Mouse (Mus musculus) midbrain, postnatal 0 days (tissue): ENCODE measurements around the gene Gpr137. TPM values are rescaled to one million over a fixed set of nuclear protein-coding genes. Genes with fewer than 3 reads are reported as not detected.

Experiments
- ATAC-seq: fragments of 200-750 bp; cut with Nextera tagmentation; 2 replicates; pipeline ENCODE4 v1.8.0; 2017; ENCODE audit warnings: moderate number of reproducible peaks, mild to moderate bottlenecking, moderate TSS enrichment, moderate library complexity; ENCODE audit not compliant: low FRiP score
- DNase-seq: peaks from one replicate; pipeline ENCODE4 v3.0.0-alpha.2; 2015; ENCODE audit warnings: low spot score
- H3K27ac ChIP-seq: fragments of 300-500 bp; sonication (generic); 2 replicates; pipeline ENCODE4 v1.5.1; 2014; ENCODE audit warnings: low read depth, mild to moderate bottlenecking, low read length, mixed read lengths
- H3K27me3 ChIP-seq: fragments of 300-500 bp; sonication (generic); 2 replicates; pipeline ENCODE4 v1.6.1; 2014; ENCODE audit warnings: low read length, control low read depth, mixed read lengths; ENCODE audit not compliant: insufficient read depth
- H3K36me3 ChIP-seq: fragments of 300-500 bp; sonication (generic); 2 replicates; pipeline ENCODE4 v1.6.1; 2014; ENCODE audit warnings: low read length, control low read depth, mixed read lengths; ENCODE audit not compliant: insufficient read depth
- H3K4me1 ChIP-seq: fragments of 300-500 bp; sonication (generic); 2 replicates; pipeline ENCODE4 v1.6.1; 2014; ENCODE audit warnings: mild to moderate bottlenecking, control low read depth, antibody characterized with exemption, low read length, mixed read lengths; ENCODE audit not compliant: insufficient read depth
- H3K4me2 ChIP-seq: fragments of 300-500 bp; sonication (generic); 2 replicates; pipeline ENCODE4 v1.6.1; 2014; ENCODE audit warnings: low read depth, mild to moderate bottlenecking, low read length, mixed read lengths; ENCODE audit not compliant: poor library complexity, severe bottlenecking
- H3K4me3 ChIP-seq: fragments of 300-500 bp; sonication (generic); 2 replicates; pipeline ENCODE4 v1.5.1; 2014; ENCODE audit warnings: low read depth, mild to moderate bottlenecking, low read length, moderate library complexity
- H3K9ac ChIP-seq: fragments of 300-500 bp; sonication (generic); replicated peaks from 2 replicates; pipeline ENCODE4 v1.6.1; 2014; ENCODE audit warnings: mild to moderate bottlenecking, low read length, moderate library complexity, mixed read lengths; ENCODE audit not compliant: poor library complexity, severe bottlenecking
- H3K9me3 ChIP-seq: fragments of 300-500 bp; sonication (generic); 2 replicates; pipeline ENCODE4 v1.6.1; 2016; ENCODE audit warnings: low read length, control low read depth
- CTCF ChIP-seq: IDR thresholded peaks from 2 replicates; pipeline ENCODE4 v1.5.1; 2016; ENCODE audit warnings: antibody characterized with exemption, mild to moderate bottlenecking
- WGBS: fragments of 180-500 bp; shearing (Covaris S2); extraction: QIAGEN DNeasy Blood & Tissue Kit; methylation state at CpG from one replicate; pipeline ENCODE4 v1.1.7; 2014; 5-methylcytosine and 5-hydroxymethylcytosine counted together
- polyA plus RNA-seq: library from polyadenylated mRNA; unstranded; fragments of >200 nt; fragmentation: Nextera tagmentation; extraction: Ambion mirVana; gene quantifications from 2 replicates; pipeline ENCODE4 v1.2.1, GENCODE M21; 2015
- total RNA-seq: library from RNA; depleted of rRNA; stranded (reverse); fragments of >200 nt; gene quantifications from 2 replicates; pipeline ENCODE4 v1.2.3, GENCODE M21; 2014

Gene Gpr137
- total and polyA plus RNA-seq, 2 experiments from 2014 or later = 78.8 to 101 TPM

DNA sequence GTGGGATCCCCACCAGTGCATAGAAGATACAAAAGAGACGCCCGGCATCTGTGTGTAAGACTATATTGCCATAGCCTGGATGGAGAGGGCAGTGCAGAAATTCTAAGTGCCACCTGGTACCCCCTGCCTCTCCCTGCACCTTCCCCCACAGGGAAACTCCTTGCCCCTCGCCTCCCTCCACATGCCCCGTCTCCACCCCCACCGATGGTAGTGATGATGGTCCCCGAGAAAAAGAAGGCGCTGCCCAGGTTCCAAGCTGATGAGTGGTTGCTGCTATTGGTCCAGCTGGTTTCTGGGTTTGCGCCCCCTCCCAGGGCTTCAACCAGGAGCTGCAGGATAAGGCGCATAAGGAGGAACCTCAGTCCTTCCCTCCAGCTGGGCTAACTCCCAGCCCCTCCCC, 14.2 kb downstream of the Gpr137 start:
- 8% methylated on average over 9 of the region's 9 CpGs for WGBS
- no peak overlapping the region for H3K9ac ChIP-seq
- H3K27ac ChIP-seq = no peak overlapping the region
- H3K4me3 ChIP-seq = no peak overlapping the region
- DNase-seq (no peak), ATAC-seq (no peak)
- H3K4me2 ChIP-seq = no peak overlapping the region
- 0 out of 2 replicates have a peak, but pooled peaks cover under 1% of the 10 kb centered on the region for H3K4me1 ChIP-seq
- H3K27me3 ChIP-seq = peaks cover 73% of the 10 kb centered on the region
- no peak for TF ChIP-seq CTCF
- H3K36me3 ChIP-seq = no peaks in the 10 kb centered on the region
- H3K9me3 ChIP-seq = no peaks in the 10 kb centered on the region

- no peak for TF ChIP-seq CTCF
- no peaks in the 10 kb centered on the region for H3K36me3 ChIP-seq
- H3K4me1 ChIP-seq = 0 out of 2 replicates have a peak, but pooled peaks cover 5% of the 10 kb centered on the region
- H3K27ac ChIP-seq = no peak overlapping the region
- H3K9ac ChIP-seq = no peak overlapping the region
- no peak for DNase-seq
- H3K9me3 ChIP-seq = no peaks in the 10 kb centered on the region
- no peak for ATAC-seq
- peak overlapping the region; percentile 6 for H3K4me3 ChIP-seq
- H3K4me2 ChIP-seq = peak overlapping the region; percentile 41
- WGBS = 13% methylated on average over 26 of the region's 26 CpGs
- peaks cover 61% of the 10 kb centered on the region for H3K27me3 ChIP-seq
These were observed 15.6 kb downstream of the Gpr137 start for GRCm38 (mm10) chr19:6926559-6927255.

DNA sequence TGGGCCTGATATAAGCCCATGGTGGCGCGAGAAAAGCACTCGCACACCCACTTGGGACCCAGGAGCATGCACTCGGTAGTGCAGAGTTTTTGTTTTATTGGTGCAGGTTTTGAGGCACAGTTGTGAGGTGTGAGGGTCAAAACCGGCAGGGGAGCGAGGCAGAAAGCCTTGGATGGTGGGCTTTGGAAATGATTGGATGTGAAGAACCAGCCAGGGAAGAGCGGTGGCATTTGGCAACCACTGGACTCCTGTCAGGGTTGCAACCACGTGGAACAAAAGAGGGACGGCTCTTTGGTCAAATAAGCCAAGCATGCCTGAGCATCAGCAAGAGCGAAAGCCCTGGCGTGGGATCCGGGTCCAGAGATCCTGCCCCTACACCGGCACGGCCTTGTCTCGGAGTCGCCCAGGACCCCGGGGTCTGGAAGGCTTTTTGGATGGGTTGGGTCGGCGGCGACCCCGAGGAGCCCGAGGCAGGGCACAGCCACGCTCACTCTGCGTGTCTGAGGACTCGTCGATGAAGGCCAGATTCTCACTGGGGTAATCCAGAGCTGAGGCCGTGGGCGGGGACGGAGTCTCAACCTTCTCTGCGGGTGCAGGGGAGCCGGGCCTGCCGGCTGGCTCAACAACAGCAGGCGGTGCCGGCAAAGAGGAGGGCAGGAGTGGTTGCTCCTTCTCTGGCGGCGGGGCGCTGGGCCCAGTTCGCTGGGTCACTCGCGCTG, 16.5 kb downstream of the Gpr137 start:
- H3K4me3 ChIP-seq = no peak overlapping the region
- no peaks in the 10 kb centered on the region for H3K36me3 ChIP-seq
- H3K27me3 ChIP-seq = peaks cover 58% of the 10 kb centered on the region
- 12% methylated on average over 39 of the region's 40 CpGs for WGBS
- no peaks in the 10 kb centered on the region for H3K9me3 ChIP-seq
- DNase-seq (no peak), ATAC-seq (no peak)
- no peak overlapping the region for H3K4me2 ChIP-seq
- no peak overlapping the region for H3K9ac ChIP-seq
- no peak overlapping the region for H3K27ac ChIP-seq
- no peak for TF ChIP-seq CTCF
- H3K4me1 ChIP-seq = peaks cover 6% of the 10 kb centered on the region

DNA sequence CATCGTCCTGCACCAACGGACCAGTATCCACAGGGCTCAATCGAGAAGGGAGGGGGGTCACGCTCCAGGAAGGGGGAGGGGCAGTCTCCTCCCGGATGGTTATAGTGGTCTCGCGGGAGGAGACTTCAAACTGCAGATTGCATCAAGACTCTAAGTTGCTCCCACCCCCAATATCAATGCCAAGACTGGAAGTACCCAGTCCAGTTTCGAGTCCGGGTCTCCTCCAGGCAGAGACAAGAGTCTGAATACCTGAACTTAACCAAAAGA, 17.0 kb downstream of the Gpr137 start, which contains the start of gene Catsperz:
Catsperz (minus strand) TSS at position 74 of the 267 bp plus-strand sequence.
- 0 out of 2 replicates have a peak within 1 kb of the TSS, but pooled peaks have one; percentile 3 for H3K4me3 ChIP-seq
- H3K9ac ChIP-seq = no peak within 1 kb of the TSS
- peaks cover 12% of the 10 kb centered on the region for H3K4me1 ChIP-seq
- 7% methylated on average over 9 of the region's 9 CpGs for WGBS
- H3K4me2 ChIP-seq = no peak within 1 kb of the TSS
- DNase-seq (no peak), ATAC-seq (no peak)
- no peak for TF ChIP-seq CTCF
- no peaks in the 10 kb centered on the region for H3K9me3 ChIP-seq
- H3K36me3 ChIP-seq = no peaks in the 10 kb centered on the region
- peaks cover 58% of the 10 kb centered on the region for H3K27me3 ChIP-seq
- no peak within 1 kb of the TSS for H3K27ac ChIP-seq

GRCm38 (mm10) chr19:6924461-6925306, 17.6 kb downstream of the Gpr137 start:
- ATAC-seq (no peak), DNase-seq (peak; percentile 76)
- 5% methylated on average over 39 of the region's 39 CpGs for WGBS
- no peaks in the 10 kb centered on the region for H3K36me3 ChIP-seq
- no peak overlapping the region for H3K4me2 ChIP-seq
- no peak overlapping the region for H3K27ac ChIP-seq
- H3K4me1 ChIP-seq = peaks cover 16% of the 10 kb centered on the region
- H3K27me3 ChIP-seq = peaks cover 55% of the 10 kb centered on the region
- H3K9ac ChIP-seq = no peak overlapping the region
- H3K4me3 ChIP-seq = 0 out of 2 replicates have a peak overlapping the region, but pooled peaks have one; percentile 3
- TF ChIP-seq CTCF = peak; percentile 73
- no peaks in the 10 kb centered on the region for H3K9me3 ChIP-seq
